Mouse (Mus musculus) hindbrain, embryonic 16.5 days (tissue): ENCODE measurements around the gene Shank3. TPM values are rescaled to one million over a fixed set of nuclear protein-coding genes. Genes with fewer than 3 reads are reported as not detected.

Experiments used
- ATAC-seq: fragments of 200-750 bp; cut with Nextera tagmentation; 2 replicates; pipeline ENCODE4 v1.8.0; 2017; ENCODE audit warnings: moderate TSS enrichment, moderate library complexity
- H3K27ac ChIP-seq: fragments of 300-500 bp; sonication (generic); 2 replicates; pipeline ENCODE4 v1.5.1; 2014; ENCODE audit warnings: low read depth, mild to moderate bottlenecking, control low read depth, low read length, moderate library complexity
- H3K27me3 ChIP-seq: fragments of 300-500 bp; sonication (generic); replicated peaks from 2 replicates; pipeline ENCODE4 v1.6.1; 2014; ENCODE audit warnings: low read length; ENCODE audit not compliant: control insufficient read depth, insufficient read depth
- H3K36me3 ChIP-seq: fragments of 300-500 bp; sonication (generic); 2 replicates; pipeline ENCODE4 v1.6.1; 2014; ENCODE audit warnings: mild to moderate bottlenecking, low read length, moderate library complexity, mixed read lengths; ENCODE audit not compliant: control insufficient read depth, insufficient read depth
- H3K4me1 ChIP-seq: fragments of 300-500 bp; sonication (generic); 2 replicates; pipeline ENCODE4 v1.6.1; 2014; ENCODE audit warnings: low read depth, low read length; ENCODE audit not compliant: control insufficient read depth, insufficient read depth
- H3K4me2 ChIP-seq: fragments of 300-500 bp; sonication (generic); 2 replicates; pipeline ENCODE4 v1.6.1; 2014; ENCODE audit warnings: mild to moderate bottlenecking, low read length, control low read depth, moderate library complexity
- H3K4me3 ChIP-seq: fragments of 300-500 bp; sonication (generic); 2 replicates; pipeline ENCODE4 v1.5.1; 2014; ENCODE audit warnings: mild to moderate bottlenecking, low read length, control low read depth, moderate library complexity
- H3K9ac ChIP-seq: fragments of 300-500 bp; sonication (generic); 2 replicates; pipeline ENCODE4 v1.6.1; 2014; ENCODE audit warnings: low read depth, mild to moderate bottlenecking, control low read depth, low read length, moderate library complexity
- H3K9me3 ChIP-seq: fragments of 300-500 bp; sonication (generic); 2 replicates; pipeline ENCODE4 v1.6.1; 2014; ENCODE audit warnings: mild to moderate bottlenecking, low read length, moderate library complexity; ENCODE audit not compliant: control insufficient read depth
- WGBS: fragments of 180-500 bp; shearing (Covaris S2); extraction: QIAGEN DNeasy Blood & Tissue Kit; methylation state at CpG from one replicate; pipeline ENCODE4 v1.1.7; 2014; 5-methylcytosine and 5-hydroxymethylcytosine counted together
- polyA plus RNA-seq: library from polyadenylated mRNA; unstranded; fragments of >200 nt; fragmentation: Nextera tagmentation; extraction: Ambion mirVana; gene quantifications from 2 replicates; pipeline ENCODE4 v1.2.1, GENCODE M21; 2015

Gene Shank3
- polyA plus RNA-seq, 1 experiment from 2014 or later: 8.4 TPM

GRCm38 (mm10) chr15:89475293-89475600 is 24.2 kb upstream of the Shank3 start:
- H3K4me2 ChIP-seq: peak overlapping the region; percentile 94
- peak overlapping the region; percentile 73 for H3K4me3 ChIP-seq
- no peak for ATAC-seq
- peaks cover 18% of the 10 kb centered on the region for H3K4me1 ChIP-seq
- WGBS: 86% methylated on average over 7 of the region's 7 CpGs
- no peaks in the 10 kb centered on the region for H3K9me3 ChIP-seq
- peak overlapping the region; percentile 78 for H3K9ac ChIP-seq
- H3K36me3 ChIP-seq: no peaks in the 10 kb centered on the region
- no peaks in the 10 kb centered on the region for H3K27me3 ChIP-seq
- H3K27ac ChIP-seq: no peak overlapping the region

GRCm38 (mm10) chr15:89475611-89476474 is 23.6 kb upstream of the Shank3 start:
- 10% methylated on average over 42 of the region's 44 CpGs for WGBS
- Histone ChIP-seq H3K27ac (peak overlapping the region; percentile 88), H3K36me3 (no peaks in the 10 kb centered on the region), H3K9ac (peak overlapping the region; percentile 78), H3K4me1 (peaks cover 18% of the 10 kb centered on the region), H3K27me3 (no peaks in the 10 kb centered on the region), H3K4me2 (peak overlapping the region; percentile 94), H3K4me3 (peak overlapping the region; percentile 73), H3K9me3 (no peaks in the 10 kb centered on the region)
- peak; percentile 98 for ATAC-seq

GRCm38 (mm10) chr15:89476475-89476815 is 23.0 kb upstream of the Shank3 start:
- Histone ChIP-seq H3K9ac (peak overlapping the region; percentile 78), H3K4me2 (peak overlapping the region; percentile 94), H3K4me1 (peaks cover 18% of the 10 kb centered on the region), H3K27ac (peak overlapping the region; percentile 88), H3K9me3 (no peaks in the 10 kb centered on the region), H3K4me3 (peak overlapping the region; percentile 73), H3K36me3 (no peaks in the 10 kb centered on the region), H3K27me3 (no peaks in the 10 kb centered on the region)
- WGBS: 3% methylated on average over 5 of the region's 5 CpGs
- no peak; the same call in 1 of the 2 replicates for ATAC-seq

DNA sequence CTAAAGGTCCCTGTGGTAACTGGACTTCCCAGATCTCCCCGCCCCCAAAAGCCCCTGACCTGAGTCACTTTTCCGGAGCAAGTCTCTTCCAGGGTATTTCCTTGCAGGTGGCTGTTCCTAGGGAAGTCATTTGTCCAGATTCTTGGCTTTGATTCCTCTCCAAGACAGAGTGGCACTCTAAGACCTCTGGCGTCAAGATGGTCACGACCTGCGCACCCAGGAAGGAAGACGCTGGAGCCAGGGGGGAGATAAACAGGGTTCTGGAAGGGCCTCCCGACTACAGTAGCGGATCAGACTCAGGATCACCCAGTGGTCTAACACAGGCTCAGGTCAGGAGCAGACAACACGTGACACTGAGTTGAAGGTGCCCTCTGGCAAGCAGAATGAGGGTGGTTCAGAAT is 22.3 kb upstream of the Shank3 start, which contains the start of gene Arsa:
Gene Arsa (minus strand): TSS at position 335 of the 401 bp plus-strand sequence.
- 28% methylated on average over 9 of the region's 9 CpGs for WGBS
- ATAC-seq: no peak

DNA sequence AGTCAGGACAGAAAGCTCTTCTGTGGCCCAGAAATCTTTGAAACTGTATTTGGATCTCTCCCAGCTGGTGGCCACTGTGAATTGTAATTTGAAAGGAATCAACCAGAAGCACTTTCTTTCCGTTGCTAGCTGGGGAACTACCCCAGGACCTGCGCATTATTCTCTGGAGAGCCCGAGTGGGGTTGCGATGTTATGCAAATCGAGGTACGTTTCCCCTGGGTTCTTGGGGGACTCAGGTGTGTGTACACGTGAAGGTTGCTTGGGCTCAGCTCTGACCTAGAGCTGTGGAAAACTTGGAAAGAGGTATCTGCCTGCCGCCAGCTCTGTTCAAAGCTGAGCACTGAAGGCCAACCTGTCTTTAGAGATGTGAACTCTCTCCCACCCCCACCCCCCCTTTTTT is 21.6 kb upstream of the Shank3 start:
- Histone ChIP-seq H3K4me1 (peaks cover 18% of the 10 kb centered on the region), H3K9ac (no peak overlapping the region), H3K36me3 (no peaks in the 10 kb centered on the region), H3K4me3 (no peak overlapping the region), H3K27ac (no peak overlapping the region), H3K9me3 (no peaks in the 10 kb centered on the region), H3K27me3 (no peaks in the 10 kb centered on the region), H3K4me2 (no peak overlapping the region)
- no peak for ATAC-seq
- WGBS: 44% methylated on average over 8 of the region's 8 CpGs

More for the DNA sequence above, 22.3 kb upstream of the Shank3 start, which contains the start of gene Arsa:
- Histone ChIP-seq H3K27me3 (no peaks in the 10 kb centered on the region), H3K9ac (peak within 1 kb of the TSS; percentile 78), H3K36me3 (no peaks in the 10 kb centered on the region), H3K4me3 (peak within 1 kb of the TSS; percentile 73), H3K4me2 (peak within 1 kb of the TSS; percentile 94), H3K9me3 (no peaks in the 10 kb centered on the region), H3K4me1 (peaks cover 18% of the 10 kb centered on the region), H3K27ac (peak within 1 kb of the TSS; percentile 88)

DNA sequence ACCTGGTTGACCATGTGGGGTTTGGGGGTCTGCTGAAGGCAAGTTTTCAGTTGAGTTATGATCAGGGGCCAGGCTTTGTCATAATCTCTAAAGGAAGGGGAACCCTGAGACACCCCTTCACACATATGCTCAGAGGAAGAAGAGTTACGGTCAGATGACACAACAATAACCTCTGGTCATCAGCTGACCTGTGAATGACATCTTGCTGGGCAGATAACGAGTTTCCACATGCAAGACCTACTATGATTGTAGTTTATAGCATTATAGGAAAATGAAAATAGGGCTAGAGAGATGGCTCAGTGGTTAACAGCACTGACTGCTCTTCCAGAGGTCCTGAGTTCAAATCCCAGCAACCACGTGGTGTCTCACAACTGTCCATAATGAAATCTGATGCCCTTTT is 20.8 kb upstream of the Shank3 start:
- no peak overlapping the region for H3K27ac ChIP-seq
- no peak for ATAC-seq
- 87% methylated on average over 3 of the region's 3 CpGs for WGBS
- H3K4me1 ChIP-seq: peaks cover 18% of the 10 kb centered on the region
- no peak overlapping the region for H3K4me3 ChIP-seq
- H3K27me3 ChIP-seq: no peaks in the 10 kb centered on the region
- H3K36me3 ChIP-seq: no peaks in the 10 kb centered on the region
- no peaks in the 10 kb centered on the region for H3K9me3 ChIP-seq
- H3K9ac ChIP-seq: no peak overlapping the region
- H3K4me2 ChIP-seq: no peak overlapping the region

DNA sequence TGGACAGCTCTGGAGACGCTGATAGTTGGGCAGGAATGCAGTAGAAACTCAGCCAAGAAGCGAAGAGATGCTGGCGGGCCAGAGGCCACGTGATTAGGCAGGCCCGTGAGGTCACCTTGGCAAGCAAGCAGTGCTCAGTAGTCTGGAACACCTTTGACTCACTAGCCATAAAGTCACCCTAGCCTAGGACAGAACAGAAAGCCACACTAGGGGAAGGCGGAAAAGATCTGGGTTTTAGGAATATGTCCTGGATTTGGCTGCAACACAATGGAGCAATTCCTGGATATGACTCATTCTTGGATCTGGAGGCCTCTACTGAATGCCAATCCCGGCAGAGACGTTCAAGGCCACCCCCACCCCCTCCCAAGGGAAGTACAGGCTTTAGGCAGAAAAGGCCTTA is 18.8 kb upstream of the Shank3 start:
- no peaks in the 10 kb centered on the region for H3K36me3 ChIP-seq
- peaks cover 12% of the 10 kb centered on the region for H3K4me1 ChIP-seq
- H3K4me3 ChIP-seq: no peak overlapping the region
- no peak overlapping the region for H3K9ac ChIP-seq
- no peak for ATAC-seq
- no peaks in the 10 kb centered on the region for H3K9me3 ChIP-seq
- 80% methylated on average over 8 of the region's 8 CpGs for WGBS
- H3K4me2 ChIP-seq: no peak overlapping the region
- no peak overlapping the region for H3K27ac ChIP-seq
- no peaks in the 10 kb centered on the region for H3K27me3 ChIP-seq

DNA sequence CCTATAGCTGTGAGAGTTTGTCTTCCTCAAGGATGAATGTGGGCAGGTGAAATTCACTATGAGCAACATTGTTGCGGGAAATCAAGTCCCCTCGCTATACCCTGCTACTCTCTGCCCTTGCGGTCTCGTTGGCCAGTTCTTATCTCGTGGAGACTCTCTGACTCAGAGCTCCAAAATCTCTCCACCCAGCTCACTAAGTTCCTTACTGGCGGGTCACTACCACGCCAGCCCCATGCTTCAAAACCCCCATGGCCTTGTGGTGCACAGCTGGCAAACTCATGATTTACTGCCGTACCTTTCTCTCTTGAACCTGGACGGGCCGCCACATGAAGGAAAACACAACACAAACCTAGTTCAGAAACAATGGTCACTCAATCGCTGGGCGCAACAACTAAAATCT is 11.2 kb upstream of the Shank3 start:
- no peak overlapping the region for H3K4me2 ChIP-seq
- H3K9ac ChIP-seq: no peak overlapping the region
- ATAC-seq: no peak
- H3K9me3 ChIP-seq: no peaks in the 10 kb centered on the region
- no peak overlapping the region for H3K27ac ChIP-seq
- no peaks in the 10 kb centered on the region for H3K27me3 ChIP-seq
- 85% methylated on average over 12 of the region's 12 CpGs for WGBS
- H3K36me3 ChIP-seq: no peaks in the 10 kb centered on the region
- H3K4me3 ChIP-seq: no peak overlapping the region
- H3K4me1 ChIP-seq: no peaks in the 10 kb centered on the region

GRCm38 (mm10) chr15:89488611-89489117 is 10.8 kb upstream of the Shank3 start:
- Histone ChIP-seq H3K9ac (no peak overlapping the region), H3K9me3 (no peaks in the 10 kb centered on the region), H3K4me2 (no peak overlapping the region), H3K4me3 (no peak overlapping the region), H3K27me3 (no peaks in the 10 kb centered on the region), H3K36me3 (no peaks in the 10 kb centered on the region), H3K4me1 (no peaks in the 10 kb centered on the region), H3K27ac (no peak overlapping the region)
- WGBS: 64% methylated on average over 14 of the region's 14 CpGs
- no peak for ATAC-seq
